Mouse (Mus musculus): ENCODE measurements around the gene Tepp. TPM values are rescaled to one million over a fixed set of nuclear protein-coding genes. Genes with fewer than 3 reads are reported as not detected.
A peak's percentile ranks its signal among the peaks of the same experiment; 100 is the strongest.

The Tepp gene
- total and polyA plus RNA-seq, 2 experiments, result not detected

DNA sequence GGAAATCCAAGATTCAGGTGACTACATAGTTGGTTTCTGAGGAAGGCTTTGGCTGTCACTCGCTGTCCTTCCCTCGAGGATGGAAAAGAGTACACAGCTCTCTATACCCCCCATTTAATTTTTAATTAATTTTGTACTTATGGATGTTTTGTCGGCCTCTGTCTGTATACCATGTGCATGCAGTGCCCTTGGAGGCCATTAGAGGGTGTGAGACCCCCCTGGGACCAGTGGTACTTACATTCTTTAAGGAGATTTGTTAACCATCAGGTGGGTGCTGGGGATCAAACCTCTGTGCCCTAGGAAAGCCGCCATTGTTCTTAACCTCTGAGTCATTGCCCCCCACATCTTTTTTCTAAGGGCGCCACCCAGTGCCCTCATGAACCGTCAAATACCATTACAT is 34.3 kb downstream of the Tepp start:
- 84% methylated on average over 6 of the region's 6 CpGs for WGBS
- no peaks in the 10 kb centered on the region for H3K79me2 ChIP-seq (ENCODE audit: control insufficient read depth, insufficient read depth, low read length)
- peaks cover 13% of the 10 kb centered on the region for H3K4me1 ChIP-seq (ENCODE audit: control insufficient read depth, insufficient read depth, low read length)
- H3K27me3 ChIP-seq (ENCODE audit: control insufficient read depth, insufficient read depth, low read length), result no peaks in the 10 kb centered on the region
- no peak overlapping the region for H3K9ac ChIP-seq (ENCODE audit: low read depth, low read length)
- H3K36me3 ChIP-seq (ENCODE audit: control insufficient read depth, insufficient read depth, low read length), result no peaks in the 10 kb centered on the region; the same call in 1 of the 2 replicates
- H3K4me3 ChIP-seq (ENCODE audit: insufficient read depth, low read depth, low read length), result no peak overlapping the region
- no peak for DNase-seq (ENCODE audit: extremely low read depth, low read depth, low spot score)
- TF ChIP-seq POLR2A (IDR thresholded peaks at IDR 0.05; ENCODE audit: extremely low read depth, insufficient read depth, low read length) (no peak), CTCF (IDR thresholded peaks at IDR 0.05; ENCODE audit: low read depth, low read length) (no peak)
- no peak overlapping the region for H3K27ac ChIP-seq (replicated peaks; ENCODE audit: insufficient read depth, low read depth, low read length)

- peaks cover 18% of the 10 kb centered on the region for H3K4me1 ChIP-seq (ENCODE audit: control insufficient read depth, insufficient read depth, low read length)
- no peaks in the 10 kb centered on the region; the same call in 1 of the 2 replicates for H3K36me3 ChIP-seq (ENCODE audit: control insufficient read depth, insufficient read depth, low read length)
- WGBS, result 40% methylated on average over 8 of the region's 8 CpGs
- H3K27ac ChIP-seq (replicated peaks; ENCODE audit: insufficient read depth, low read depth, low read length), result no peak overlapping the region
- DNase-seq (ENCODE audit: extremely low read depth, low read depth, low spot score), result peak; percentile 44
- H3K4me3 ChIP-seq (ENCODE audit: insufficient read depth, low read depth, low read length), result no peak overlapping the region
- H3K9ac ChIP-seq (ENCODE audit: low read depth, low read length), result no peak overlapping the region
- H3K27me3 ChIP-seq (ENCODE audit: control insufficient read depth, insufficient read depth, low read length), result no peaks in the 10 kb centered on the region
- TF ChIP-seq POLR2A (IDR thresholded peaks at IDR 0.05; ENCODE audit: extremely low read depth, insufficient read depth, low read length) (no peak), CTCF (IDR thresholded peaks at IDR 0.05; ENCODE audit: low read depth, low read length) (peak; percentile 50)
- no peaks in the 10 kb centered on the region for H3K79me2 ChIP-seq (ENCODE audit: control insufficient read depth, insufficient read depth, low read length)
These were observed 36.5 kb downstream of the Tepp start for GRCm38 (mm10) chr8:95346643-95347545.

GRCm38 (mm10) chr8:95348356-95348755 is 38.0 kb downstream of the Tepp start:
- no peak for TF ChIP-seq POLR2A (IDR thresholded peaks at IDR 0.05; ENCODE audit: extremely low read depth, insufficient read depth, low read length)
- TF ChIP-seq CTCF (IDR thresholded peaks at IDR 0.05; ENCODE audit: low read depth, low read length), result no peak
- no peak for DNase-seq (ENCODE audit: extremely low read depth, low read depth, low spot score)
- 83% methylated on average over 2 of the region's 2 CpGs for WGBS
- Histone ChIP-seq H3K79me2 (ENCODE audit: control insufficient read depth, insufficient read depth, low read length) (no peaks in the 10 kb centered on the region), H3K9ac (ENCODE audit: low read depth, low read length) (peak overlapping the region; percentile 25), H3K4me1 (ENCODE audit: control insufficient read depth, insufficient read depth, low read length) (peaks cover 18% of the 10 kb centered on the region), H3K27ac (replicated peaks; ENCODE audit: insufficient read depth, low read depth, low read length) (peak overlapping the region; percentile 54), H3K36me3 (ENCODE audit: control insufficient read depth, insufficient read depth, low read length) (no peaks in the 10 kb centered on the region), H3K4me3 (ENCODE audit: insufficient read depth, low read depth, low read length) (no peak overlapping the region), H3K27me3 (ENCODE audit: control insufficient read depth, insufficient read depth, low read length) (no peaks in the 10 kb centered on the region)

DNA sequence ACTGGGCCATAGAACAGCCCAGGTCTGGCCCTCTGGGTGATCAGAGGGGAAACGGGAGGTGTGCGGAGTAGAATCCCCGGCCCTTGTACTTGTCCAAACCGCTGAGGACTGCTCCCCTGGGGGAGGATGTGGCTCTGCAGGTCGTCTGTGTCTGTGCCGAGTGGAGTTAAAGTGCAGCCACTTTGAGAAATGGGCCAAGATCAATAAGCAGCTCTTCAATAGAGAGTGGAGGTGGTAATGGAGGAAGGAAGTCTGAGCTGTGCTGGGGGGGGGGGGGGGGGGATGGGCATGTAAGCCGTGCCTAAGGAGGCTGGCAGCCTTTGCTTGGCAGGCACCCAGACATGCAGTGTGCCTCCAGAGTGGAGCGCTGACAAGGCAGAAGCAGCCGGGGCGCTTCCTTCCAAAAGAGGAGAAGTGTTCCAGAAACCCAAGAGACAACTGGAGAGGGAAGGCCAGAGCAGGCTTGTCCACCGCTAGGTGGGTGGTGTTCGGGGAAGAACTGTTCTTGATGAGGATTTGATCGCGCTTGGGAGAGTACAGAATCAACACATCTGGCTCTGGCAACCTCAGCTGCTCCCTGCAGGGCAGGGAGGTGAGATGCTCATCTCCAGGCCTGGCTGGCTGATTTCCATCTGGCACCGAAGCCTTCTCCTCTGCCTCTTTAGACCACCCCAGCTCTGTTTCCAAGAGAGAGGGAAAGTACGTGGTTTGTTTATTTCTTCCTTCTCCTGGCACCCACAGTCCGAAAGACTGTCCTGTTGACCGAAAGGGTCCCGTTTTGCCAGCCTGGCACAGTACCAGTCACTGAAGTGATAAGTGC is 38.7 kb downstream of the Tepp start:
- no peak overlapping the region for H3K4me3 ChIP-seq (ENCODE audit: insufficient read depth, low read depth, low read length)
- H3K9ac ChIP-seq (ENCODE audit: low read depth, low read length), result peak overlapping the region; percentile 25
- peaks cover 18% of the 10 kb centered on the region for H3K4me1 ChIP-seq (ENCODE audit: control insufficient read depth, insufficient read depth, low read length)
- no peaks in the 10 kb centered on the region for H3K36me3 ChIP-seq (ENCODE audit: control insufficient read depth, insufficient read depth, low read length)
- no peak for TF ChIP-seq CTCF (IDR thresholded peaks at IDR 0.05; ENCODE audit: low read depth, low read length)
- no peak for TF ChIP-seq POLR2A (IDR thresholded peaks at IDR 0.05; ENCODE audit: extremely low read depth, insufficient read depth, low read length)
- peak; percentile 88 for DNase-seq (ENCODE audit: extremely low read depth, low read depth, low spot score)
- H3K27ac ChIP-seq (replicated peaks; ENCODE audit: insufficient read depth, low read depth, low read length), result peak overlapping the region; percentile 54
- peaks cover 4% of the 10 kb centered on the region; the same call in 1 of the 2 replicates for H3K79me2 ChIP-seq (ENCODE audit: control insufficient read depth, insufficient read depth, low read length)
- WGBS, result 14% methylated on average over 19 of the region's 19 CpGs
- no peaks in the 10 kb centered on the region for H3K27me3 ChIP-seq (ENCODE audit: control insufficient read depth, insufficient read depth, low read length)

- H3K9ac ChIP-seq (ENCODE audit: low read depth, low read length), result peak overlapping the region; percentile 59
- WGBS, result 6% methylated on average over 15 of the region's 15 CpGs
- no peaks in the 10 kb centered on the region for H3K27me3 ChIP-seq (ENCODE audit: control insufficient read depth, insufficient read depth, low read length)
- peak overlapping the region; percentile 58 for H3K27ac ChIP-seq (replicated peaks; ENCODE audit: insufficient read depth, low read depth, low read length)
- no peaks in the 10 kb centered on the region for H3K36me3 ChIP-seq (ENCODE audit: control insufficient read depth, insufficient read depth, low read length)
- peaks cover 18% of the 10 kb centered on the region for H3K4me1 ChIP-seq (ENCODE audit: control insufficient read depth, insufficient read depth, low read length)
- H3K4me3 ChIP-seq (ENCODE audit: insufficient read depth, low read depth, low read length), result 0 out of 2 replicates have a peak overlapping the region, but pooled peaks have one; percentile 10
- peaks cover 19% of the 10 kb centered on the region; the same call in 1 of the 2 replicates for H3K79me2 ChIP-seq (ENCODE audit: control insufficient read depth, insufficient read depth, low read length)
- DNase-seq (ENCODE audit: extremely low read depth, low read depth, low spot score), result peak; percentile 61
- peak; percentile 46 for TF ChIP-seq CTCF (IDR thresholded peaks at IDR 0.05; ENCODE audit: low read depth, low read length)
- TF ChIP-seq POLR2A (IDR thresholded peaks at IDR 0.05; ENCODE audit: extremely low read depth, insufficient read depth, low read length), result no peak
These were observed 41.1 kb downstream of the Tepp start for GRCm38 (mm10) chr8:95351461-95351860.

Measured in liver, adult 2 months (tissue).